Comparison of ENCODE assay signal across 39 mouse cellular contexts in genomic region chr13:41228060-41228459, GRCm38 (mm10). TPM values are rescaled to one million over a fixed set of nuclear protein-coding genes. Genes with fewer than 3 reads are reported as not detected.
"Had no signal": no experiment of that assay in that cellular context is flagged by ENCODE, and none has a peak within 500 bp of the region (broad histone marks: within the 10 kb centered on the region; RNA-seq: fewer than 3 reads in every experiment).

No protein-coding gene starts in this region.

- ATAC-seq: forebrain, embryonic 13.5 days; forebrain, embryonic 14.5 days; forebrain, embryonic 15.5 days; forebrain, embryonic 16.5 days; forebrain, postnatal 0 days had no signal

- H3K4me3 ChIP-seq: embryonic facial prominence, embryonic 10.5 days; embryonic facial prominence, embryonic 12.5 days; embryonic facial prominence, embryonic 13.5 days; embryonic facial prominence, embryonic 15.5 days; erythroblast, embryonic 14.5 days; forebrain, embryonic 10.5 days; forebrain, embryonic 12.5 days; forebrain, embryonic 13.5 days; forebrain, embryonic 15.5 days; gastrocnemius, adult 2 months; heart, adult 2 months had no signal

- H3K27ac ChIP-seq: embryonic facial prominence, embryonic 10.5 days; embryonic facial prominence, embryonic 12.5 days; embryonic facial prominence, embryonic 13.5 days; embryonic facial prominence, embryonic 15.5 days; forebrain, embryonic 10.5 days; forebrain, embryonic 12.5 days; forebrain, embryonic 13.5 days; forebrain, embryonic 15.5 days; gastrocnemius, adult 2 months; heart, adult 2 months had no signal

- H3K9ac ChIP-seq: embryonic facial prominence, embryonic 12.5 days; embryonic facial prominence, embryonic 13.5 days; embryonic facial prominence, embryonic 15.5 days; forebrain, embryonic 12.5 days; forebrain, embryonic 13.5 days; forebrain, embryonic 15.5 days; forebrain, postnatal 0 days had no signal

- H3K36me3 ChIP-seq: embryonic facial prominence, embryonic 10.5 days; embryonic facial prominence, embryonic 12.5 days; embryonic facial prominence, embryonic 13.5 days; embryonic facial prominence, embryonic 15.5 days; forebrain, embryonic 10.5 days; forebrain, embryonic 12.5 days; forebrain, embryonic 15.5 days had no signal

- H3K4me1 ChIP-seq: embryonic facial prominence, embryonic 10.5 days; embryonic facial prominence, embryonic 12.5 days; embryonic facial prominence, embryonic 13.5 days; embryonic facial prominence, embryonic 15.5 days; forebrain, embryonic 10.5 days; forebrain, embryonic 12.5 days had no signal

- H3K27me3 ChIP-seq: embryonic facial prominence, embryonic 12.5 days; embryonic facial prominence, embryonic 13.5 days; embryonic facial prominence, embryonic 15.5 days; forebrain, embryonic 12.5 days; forebrain, embryonic 13.5 days; forebrain, embryonic 15.5 days had no signal

- H3K4me2 ChIP-seq: embryonic facial prominence, embryonic 12.5 days; embryonic facial prominence, embryonic 13.5 days; embryonic facial prominence, embryonic 15.5 days; forebrain, embryonic 12.5 days; forebrain, embryonic 13.5 days; forebrain, embryonic 15.5 days had no signal

- H3K9me3 ChIP-seq: embryonic facial prominence, embryonic 12.5 days; embryonic facial prominence, embryonic 13.5 days; embryonic facial prominence, embryonic 15.5 days; forebrain, embryonic 12.5 days; forebrain, embryonic 15.5 days had no signal

- DNase-seq: cerebellum, adult 2 months; cerebellum, adult 8-10 months; cerebellum, adult 9-10 months; cerebellum, adult 9-11 months; cerebellum, postnatal 10 days; cerebellum, postnatal 14 days; cerebellum, postnatal 25 days; cerebellum, postnatal 36 days; embryo, embryonic 11 days; forebrain, postnatal 0 days; gastrocnemius, adult 2 months; gastrocnemius, postnatal 10 days; gastrocnemius, postnatal 14 days; gastrocnemius, postnatal 25 days; gastrocnemius, postnatal 36 days; heart, adult 18-20 months; heart, adult 2 months had no signal

RNA-seq across cellular contexts. Expression of gene Elovl2, which starts 7.9 kb away (rescaled TPM):
- total RNA-seq: common myeloid progenitor, adult 5-6 weeks; gastrocnemius, postnatal 25 days; granulocyte monocyte progenitor cell, adult 5-6 weeks had no signal
- polyA plus RNA-seq: erythroblast, embryonic 14.5 days had no signal

RNA-seq across cellular contexts. Expression of gene Gm17364, which starts 45.7 kb away (rescaled TPM):
- total RNA-seq: common myeloid progenitor, adult 5-6 weeks; forebrain, postnatal 0 days; gastrocnemius, adult 18-20 months; gastrocnemius, adult 2 months; gastrocnemius, adult 8-10 months; gastrocnemius, postnatal 10 days; gastrocnemius, postnatal 14 days; gastrocnemius, postnatal 25 days; gastrocnemius, postnatal 36 days; gastrocnemius, postnatal 4 days; granulocyte monocyte progenitor cell, adult 5-6 weeks; heart, adult 18-20 months; heart, adult 2 months had no signal
- polyA plus RNA-seq: cerebellum, adult 2 months; cortical plate, adult 2 months; embryonic facial prominence, embryonic 10.5 days; embryonic facial prominence, embryonic 11.5 days; embryonic facial prominence, embryonic 12.5 days; embryonic facial prominence, embryonic 13.5 days; embryonic facial prominence, embryonic 14.5 days; embryonic facial prominence, embryonic 15.5 days; erythroblast, embryonic 14.5 days; forebrain, embryonic 10.5 days; forebrain, embryonic 11.5 days; forebrain, embryonic 12.5 days; forebrain, embryonic 13.5 days; forebrain, embryonic 14.5 days; forebrain, embryonic 15.5 days; forebrain, embryonic 16.5 days; forebrain, postnatal 0 days; frontal cortex, adult 2 months; gonadal fat pad, adult 2 months; heart, adult 2 months had no signal
